Mouse (Mus musculus) splenic B cell, adult 2 months (primary cell): ENCODE results near the gene Neurl1a.
"Not testable (repeated sequence)": the region's sequence is repeated elsewhere in the genome, so short reads cannot be mapped to it uniquely, and the experiment has no call there.

Experiments used
- DNase-seq: peaks from one replicate; pipeline ENCODE4 v3.0.0-alpha.2; 2011; ENCODE audit warnings: low read depth, low spot score
- H3K27me3 ChIP-seq: 2 replicates; pipeline ENCODE4 v1.6.1; 2012; ENCODE audit warnings: mild to moderate bottlenecking, low read length, moderate library complexity, mixed read lengths; ENCODE audit not compliant: control insufficient read depth, poor library complexity, insufficient read depth, severe bottlenecking
- H3K36me3 ChIP-seq: 2 replicates; pipeline ENCODE4 v1.6.1; 2012; ENCODE audit warnings: mild to moderate bottlenecking, low read length, moderate library complexity, mixed read lengths; ENCODE audit not compliant: control insufficient read depth, poor library complexity, insufficient read depth, severe bottlenecking

Gene Neurl1a

DNA sequence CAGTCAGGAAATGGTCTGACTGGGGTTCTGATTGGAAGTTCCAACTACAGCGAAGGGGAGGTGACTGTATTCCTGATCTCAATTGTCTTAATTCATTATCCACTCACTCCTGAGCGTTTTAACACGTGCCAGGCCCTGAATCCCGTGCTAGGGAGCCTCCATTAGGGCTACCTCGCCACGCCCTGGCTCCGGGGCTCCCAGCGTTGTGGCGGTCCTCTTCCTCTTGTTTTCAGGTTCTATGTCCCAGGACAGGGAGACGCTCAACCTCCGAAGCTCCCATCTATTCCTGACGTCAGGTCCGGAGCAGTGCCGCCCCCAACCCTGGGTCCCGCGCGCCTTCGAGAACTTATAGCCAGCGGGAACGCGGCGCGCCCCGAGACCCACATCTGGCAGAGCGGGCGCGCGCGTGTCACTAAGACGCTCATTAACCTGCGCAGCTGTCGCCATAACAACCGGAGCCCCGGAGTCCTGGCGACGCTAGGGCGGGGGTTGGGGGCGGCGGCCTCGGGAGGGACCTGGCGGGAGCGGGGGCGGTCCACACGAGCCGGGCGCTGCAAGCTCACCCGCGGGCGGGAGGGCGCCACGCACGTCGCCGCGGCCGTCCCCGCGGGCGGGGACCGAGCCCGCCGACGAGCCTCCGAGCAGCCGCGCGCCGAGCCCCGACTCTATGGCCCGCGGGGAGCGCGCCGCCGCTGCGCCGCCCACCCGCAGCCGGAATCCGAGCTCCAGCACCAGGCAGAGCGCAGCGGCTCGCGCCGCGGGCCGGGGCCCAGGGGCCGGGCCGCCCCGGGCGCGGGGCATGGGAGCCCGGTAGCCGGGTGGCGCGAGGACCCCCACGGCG is at the start of gene Neurl1a:
TSS of gene Neurl1a (plus strand) at position 390 of the 841 bp plus-strand sequence.
- peak; percentile 29 for DNase-seq
- H3K27me3 ChIP-seq, result no peaks in the 10 kb centered on the region; the same call in 1 of the 2 replicates
- no peaks in the 10 kb centered on the region for H3K36me3 ChIP-seq

DNA sequence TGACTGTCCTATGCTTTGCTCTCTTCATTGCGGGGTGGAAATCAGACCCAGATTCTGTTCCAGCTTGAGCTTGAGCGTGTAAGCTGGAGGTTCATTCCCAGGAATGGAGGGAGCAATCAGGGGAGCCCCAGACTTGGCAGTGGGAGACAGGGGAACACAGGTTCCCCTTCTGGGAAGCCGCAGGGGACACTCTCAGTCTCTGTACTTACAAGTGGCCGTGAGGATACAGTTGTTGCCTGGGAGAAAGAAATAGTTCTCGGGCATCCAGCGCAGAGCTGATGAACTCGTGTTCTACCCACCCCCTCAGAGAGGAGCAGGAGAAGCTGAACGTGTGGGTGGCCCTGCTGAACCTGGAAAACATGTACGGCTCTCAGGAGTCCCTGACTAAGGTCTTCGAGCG is 49.8 kb upstream of the Neurl1a start:
- DNase-seq, result no peak
- Histone ChIP-seq H3K27me3 (no peaks in the 10 kb centered on the region), H3K36me3 (peaks cover 14% of the 10 kb centered on the region)

DNA sequence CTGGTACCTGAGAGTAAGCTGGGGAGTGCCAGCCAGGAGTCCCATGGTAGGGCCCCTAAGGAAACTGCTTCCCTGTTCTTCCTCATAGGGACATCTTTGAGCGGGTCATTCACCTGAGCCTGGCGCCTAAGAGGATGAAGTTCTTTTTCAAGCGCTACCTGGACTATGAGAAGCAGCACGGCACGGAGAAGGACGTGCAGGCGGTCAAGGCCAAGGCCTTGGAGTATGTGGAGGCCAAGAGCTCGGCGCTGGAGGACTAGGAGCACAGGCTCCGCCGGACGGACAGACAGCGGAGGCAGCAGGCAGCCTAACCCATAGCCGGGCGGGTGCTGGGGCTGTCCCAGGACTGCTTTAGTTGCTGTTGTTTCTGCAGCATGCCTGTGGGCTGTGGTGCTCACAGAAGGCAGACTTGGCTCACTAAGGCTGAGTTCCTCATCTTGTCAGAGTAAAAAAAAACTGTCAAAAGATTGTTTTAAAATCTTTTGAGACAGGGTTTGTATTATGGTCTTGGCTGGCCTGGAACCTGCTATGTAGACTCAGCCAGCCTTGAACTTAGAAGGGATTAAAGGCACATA is 48.0 kb upstream of the Neurl1a start:
- no peak for DNase-seq
- Histone ChIP-seq H3K27me3 (no peaks in the 10 kb centered on the region), H3K36me3 (peaks cover 19% of the 10 kb centered on the region)

DNA sequence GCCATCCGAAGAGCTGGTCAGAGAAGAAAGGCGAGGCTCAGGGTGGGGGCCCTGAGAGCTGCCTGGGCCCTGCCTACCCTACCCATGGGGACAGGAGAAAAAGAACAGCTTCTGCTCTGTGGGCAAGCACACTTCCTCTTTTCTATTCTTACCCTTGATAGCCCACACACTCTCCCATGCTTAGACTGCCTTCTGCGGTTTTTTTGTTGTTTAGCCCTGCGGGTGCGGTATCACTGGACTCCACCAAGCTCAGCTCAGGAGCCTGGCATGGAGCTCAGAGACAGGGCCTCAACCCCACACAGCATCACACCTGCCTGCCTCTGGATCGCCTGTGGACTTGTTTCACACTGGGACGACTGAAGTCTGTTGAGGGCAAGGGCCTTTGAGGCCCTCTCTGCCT is 45.5 kb upstream of the Neurl1a start:
- peak; percentile 85 for DNase-seq

DNA sequence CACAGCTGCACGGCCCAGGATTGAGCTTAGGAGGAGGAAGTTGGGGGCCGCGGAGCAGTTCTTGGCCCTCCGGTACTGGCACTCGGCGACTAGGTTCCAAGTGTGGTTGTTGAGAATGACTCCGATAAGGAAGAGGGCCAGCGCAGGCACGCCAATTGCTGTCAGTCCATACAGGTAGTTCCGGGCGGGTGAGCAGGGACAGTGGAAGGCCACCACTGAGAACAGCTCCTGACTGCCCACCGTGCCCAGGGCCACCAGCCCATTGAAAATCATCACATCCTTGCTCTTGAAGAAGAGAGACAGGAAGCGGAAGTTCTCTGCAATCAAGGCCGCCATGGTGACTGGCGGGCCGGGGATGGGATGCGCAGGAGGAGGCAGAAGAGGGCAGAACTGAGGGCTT is 43.1 kb upstream of the Neurl1a start:
- Histone ChIP-seq H3K36me3 (peaks cover 9% of the 10 kb centered on the region), H3K27me3 (no peaks in the 10 kb centered on the region)
- DNase-seq, result no peak

More for the DNA sequence above, 45.5 kb upstream of the Neurl1a start:
- no peaks in the 10 kb centered on the region for H3K27me3 ChIP-seq
- H3K36me3 ChIP-seq, result peaks cover 16% of the 10 kb centered on the region

DNA sequence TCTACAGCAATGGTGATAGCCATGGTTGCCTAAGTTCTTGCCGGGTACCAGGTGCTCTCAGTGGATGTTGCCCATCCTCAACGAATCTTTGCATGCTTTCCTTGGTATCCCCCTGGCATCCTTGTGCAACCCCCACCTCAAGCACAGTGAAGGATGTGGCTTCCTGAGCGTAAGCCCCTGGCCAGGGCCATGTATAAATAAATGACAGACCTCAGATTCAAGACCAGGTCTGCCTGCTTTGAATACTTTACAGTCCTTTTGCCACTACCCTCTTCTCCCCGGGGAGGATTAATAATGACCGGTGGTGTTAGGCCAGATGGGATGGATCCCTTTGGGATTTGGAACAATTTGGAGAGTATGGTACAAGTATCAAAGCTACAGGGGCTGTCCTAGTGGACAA is 42.5 kb upstream of the Neurl1a start:
- peaks cover 9% of the 10 kb centered on the region for H3K36me3 ChIP-seq
- DNase-seq, result no peak

DNA sequence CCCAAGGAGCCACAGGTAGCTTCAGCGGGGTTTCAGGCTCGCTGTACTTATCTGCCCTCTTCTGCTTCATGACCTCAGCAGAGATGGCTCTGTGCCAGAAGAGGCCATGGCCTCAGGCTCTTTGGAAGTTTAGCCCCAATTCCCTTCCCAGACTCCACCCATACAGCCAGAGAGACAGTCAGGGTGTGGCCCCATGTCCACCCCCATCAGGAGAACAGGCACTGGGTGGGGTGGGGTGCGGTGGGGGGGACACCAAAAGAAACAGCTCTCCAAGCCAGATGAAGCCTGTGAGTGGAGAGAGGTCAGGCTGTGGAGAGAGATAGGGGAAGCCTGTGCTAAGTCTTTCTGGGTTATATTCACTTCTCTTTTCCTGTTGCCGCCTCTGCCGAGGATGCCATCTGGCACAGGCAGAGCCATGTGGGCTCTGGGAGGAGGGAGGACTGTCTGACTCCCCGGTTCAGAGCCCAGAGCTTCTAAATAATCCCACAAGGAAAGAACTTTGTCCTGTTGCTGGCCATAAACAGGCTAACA is 41.5 kb upstream of the Neurl1a start:
- DNase-seq, result peak; percentile 61
- no peaks in the 10 kb centered on the region for H3K27me3 ChIP-seq
- H3K36me3 ChIP-seq, result peaks cover 6% of the 10 kb centered on the region

More for the DNA sequence above, 42.5 kb upstream of the Neurl1a start:
- no peaks in the 10 kb centered on the region for H3K27me3 ChIP-seq

DNA sequence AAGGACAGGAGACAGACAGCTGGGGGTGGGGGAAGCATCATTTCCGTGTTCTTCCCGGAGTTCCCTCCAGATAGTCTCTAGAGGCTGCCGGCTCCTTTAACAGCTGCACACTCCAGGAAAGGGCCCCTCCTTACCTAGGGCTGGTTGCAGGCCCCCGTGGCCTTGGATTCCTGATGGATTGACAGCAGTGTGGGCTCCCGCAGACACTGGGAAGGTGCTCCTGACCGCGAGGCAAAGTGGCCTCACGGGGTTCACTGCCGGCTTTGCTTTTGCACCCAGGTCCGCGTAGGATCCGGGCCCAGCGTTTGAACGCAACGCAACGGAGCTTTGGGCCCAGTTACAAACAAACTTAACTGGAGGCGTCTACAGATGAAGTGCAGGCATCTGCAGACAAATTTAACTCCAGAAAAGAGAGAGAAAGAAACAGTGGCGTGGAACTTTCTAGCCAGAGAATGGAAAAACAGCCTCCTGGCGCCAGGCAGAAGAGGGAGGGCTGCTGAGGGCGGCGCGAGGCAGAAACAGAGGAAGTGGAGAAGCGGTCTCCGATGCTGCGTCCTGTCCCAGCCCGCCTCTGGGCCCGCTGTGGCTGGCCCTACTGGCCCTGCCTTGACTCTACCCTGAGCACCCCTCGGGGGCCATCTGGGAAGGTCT is 40.7 kb upstream of the Neurl1a start, which contains the start of gene Calhm2:
TSS of gene Calhm2 (minus strand) at position 524 of the 651 bp plus-strand sequence.
- peak; percentile 59 for DNase-seq
- H3K36me3 ChIP-seq, result peaks cover 6% of the 10 kb centered on the region; the same call in 1 of the 2 replicates
- H3K27me3 ChIP-seq, result no peaks in the 10 kb centered on the region

DNA sequence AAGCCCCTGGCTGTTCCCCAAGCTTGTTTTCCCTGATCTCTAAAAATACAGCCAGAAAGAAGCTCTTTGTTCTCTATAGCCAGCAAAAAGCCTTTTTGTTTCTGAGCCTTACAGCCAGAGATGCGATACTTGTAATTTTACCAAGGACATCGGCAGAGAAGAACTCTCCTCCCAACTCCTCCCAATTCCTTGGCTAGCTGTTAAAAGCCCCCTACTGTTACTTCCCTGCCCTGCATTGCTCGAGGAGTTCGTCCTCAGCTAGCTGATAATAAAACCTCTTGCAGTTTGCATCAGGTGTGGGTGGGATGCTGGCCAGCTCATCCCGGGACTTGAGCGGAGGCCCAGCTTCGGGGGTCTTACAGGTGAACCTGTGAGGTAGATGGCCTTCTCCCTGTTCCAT is 39.0 kb upstream of the Neurl1a start:
- not testable (repeated sequence) for DNase-seq, H3K27me3 ChIP-seq, H3K36me3 ChIP-seq

DNA sequence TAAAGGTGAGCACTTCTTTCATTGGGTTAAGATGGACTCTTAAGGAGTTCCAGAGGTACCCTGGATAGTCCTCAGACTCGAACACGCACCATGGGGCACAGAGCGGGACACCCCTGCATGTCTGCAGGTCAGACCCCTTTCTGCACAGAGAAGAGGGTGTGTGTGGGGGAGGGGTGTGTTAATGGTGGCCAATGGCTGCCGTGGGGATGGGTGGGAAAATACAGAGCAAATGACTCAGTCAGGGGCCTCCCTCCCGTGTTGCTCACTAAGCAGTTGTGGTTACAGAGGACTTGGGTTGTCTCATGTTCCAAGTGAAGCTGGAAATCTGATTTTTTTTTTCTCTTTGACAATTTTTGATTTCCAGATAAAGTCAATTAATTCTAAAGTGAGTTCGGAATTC is 36.2 kb upstream of the Neurl1a start:
- Histone ChIP-seq H3K36me3 (no peaks in the 10 kb centered on the region), H3K27me3 (no peaks in the 10 kb centered on the region)
- DNase-seq, result no peak

DNA sequence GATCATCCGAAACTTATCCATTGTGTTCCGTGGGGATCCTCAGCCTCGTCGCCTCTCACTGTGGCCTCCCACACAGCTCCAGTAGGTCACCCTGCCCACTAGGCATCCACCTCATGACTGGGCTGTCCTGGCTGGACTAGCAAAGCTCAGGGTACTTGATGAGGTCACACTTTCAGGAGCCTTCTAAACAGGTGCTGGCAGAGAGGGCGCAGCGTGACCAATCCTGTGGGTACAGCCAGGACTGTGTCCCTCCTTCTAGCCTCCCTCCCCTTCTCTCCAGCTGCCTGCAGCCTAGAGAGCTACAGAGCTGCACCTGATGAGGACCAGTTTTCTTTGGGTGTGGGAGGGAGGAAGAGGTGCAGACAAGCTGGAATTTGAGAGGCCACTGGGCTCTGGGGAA is 34.5 kb upstream of the Neurl1a start, which contains the start of gene Calhm1:
TSS of gene Calhm1 (minus strand) at position 101 of the 400 bp plus-strand sequence.
- Histone ChIP-seq H3K36me3 (no peaks in the 10 kb centered on the region), H3K27me3 (no peaks in the 10 kb centered on the region)
- DNase-seq, result no peak

DNA sequence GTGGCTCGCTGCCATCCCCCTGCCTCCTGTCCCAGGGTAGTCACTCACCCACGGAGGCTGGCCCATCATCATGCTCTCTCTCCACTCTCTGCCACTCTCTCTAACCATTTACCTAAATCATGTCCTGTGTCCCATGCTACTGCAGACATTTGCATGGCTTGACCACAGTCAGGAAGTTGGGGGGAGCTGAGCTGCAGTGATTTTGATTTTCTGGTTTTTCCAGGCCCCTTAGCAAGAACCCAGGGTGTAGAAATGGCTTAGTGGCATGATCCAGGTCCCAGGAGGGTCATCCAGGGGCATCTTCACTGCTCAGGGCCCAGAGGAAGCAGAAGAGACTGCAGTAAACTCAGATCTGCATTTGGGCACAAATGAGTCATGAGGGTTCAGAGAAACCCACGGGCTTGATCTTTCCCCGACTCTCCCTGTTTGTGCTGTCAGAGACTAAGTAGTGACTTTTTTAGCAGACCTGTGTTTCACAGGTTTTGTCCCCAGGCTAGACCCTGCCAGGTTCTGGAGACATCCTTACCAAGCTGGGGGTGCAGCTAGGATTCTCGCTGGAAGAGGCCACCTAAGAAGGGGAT is 30.3 kb upstream of the Neurl1a start:
- no peaks in the 10 kb centered on the region for H3K36me3 ChIP-seq
- H3K27me3 ChIP-seq, result no peaks in the 10 kb centered on the region
- peak; percentile 59 for DNase-seq

DNA sequence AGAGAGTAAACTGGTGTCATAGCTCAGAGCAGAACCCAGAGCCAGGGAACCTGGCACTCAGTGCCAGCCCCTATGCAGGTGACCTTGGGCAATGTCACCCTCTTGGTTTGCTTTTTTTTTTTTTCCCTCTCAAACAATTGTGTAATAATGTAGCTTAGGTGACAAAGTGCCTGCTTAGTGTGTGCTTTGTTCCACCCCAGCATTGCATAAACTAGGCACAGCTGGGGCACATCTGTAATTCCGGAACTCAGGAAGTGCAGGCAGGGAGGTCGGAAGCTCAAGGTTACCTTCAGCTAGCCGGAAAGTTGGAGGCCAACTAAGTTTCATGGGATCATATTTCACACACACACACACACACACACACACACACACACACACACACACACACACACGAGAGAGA is 28.8 kb upstream of the Neurl1a start:
- DNase-seq, result no peak
- H3K27me3 ChIP-seq, result no peaks in the 10 kb centered on the region
- H3K36me3 ChIP-seq, result no peaks in the 10 kb centered on the region

DNA sequence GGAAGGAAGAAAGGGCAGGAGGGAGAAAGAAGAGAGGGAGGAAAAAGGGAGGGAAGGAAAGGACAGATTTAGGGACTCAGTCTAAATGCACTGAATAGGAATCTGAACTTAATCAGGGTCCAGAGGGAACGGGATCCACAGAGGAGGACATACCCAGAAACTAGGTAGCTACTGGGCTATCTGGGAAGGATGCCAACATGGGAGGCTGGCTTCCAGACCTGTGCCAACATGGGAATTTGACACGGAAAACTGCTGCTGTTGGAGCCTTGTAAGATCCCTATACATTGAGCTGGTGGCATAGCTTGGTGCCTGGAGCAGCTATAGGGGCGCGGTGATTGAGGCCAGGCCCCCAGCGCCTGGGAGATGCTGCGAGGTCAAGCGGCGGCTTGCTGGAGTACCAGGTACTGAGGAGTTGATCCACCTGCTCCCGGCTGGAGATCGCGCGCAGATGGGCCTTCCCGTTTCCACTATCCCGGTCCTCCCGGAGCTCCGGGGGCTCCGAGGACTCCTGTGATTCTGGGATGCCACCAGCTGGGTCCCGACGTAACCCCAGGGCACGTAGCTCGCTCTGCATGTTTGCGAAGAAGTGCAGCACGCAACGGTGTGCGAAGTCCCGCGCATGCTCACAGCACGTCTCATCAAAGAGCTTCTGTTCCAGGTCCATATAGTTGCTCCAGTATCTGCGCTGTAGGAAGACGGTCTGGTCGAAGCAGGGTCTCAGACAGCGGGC is 27.1 kb upstream of the Neurl1a start:
- no peaks in the 10 kb centered on the region for H3K27me3 ChIP-seq
- no peaks in the 10 kb centered on the region for H3K36me3 ChIP-seq
- DNase-seq, result no peak
